Mouse (Mus musculus): ENCODE data around the gene Aplp2.

- TF ChIP-seq POLR2A (IDR thresholded peaks at IDR 0.05; ENCODE audit: insufficient read depth, low read depth, low read length) (peak; percentile 99), EP300 (IDR thresholded peaks at IDR 0.05; ENCODE audit: insufficient read depth, low read depth, low read length) (peak; percentile 85; the same call in 1 of the 2 replicates), CTCF (IDR thresholded peaks at IDR 0.05) (peak; percentile 8; the same call in 1 of the 2 replicates)
Observed at GRCm38 (mm10) chr9:31211690-31212499, at the start of gene Aplp2.

Measured in heart, adult 2 months (tissue).